Mouse (Mus musculus) forebrain, postnatal 0 days (tissue): ENCODE data around the gene Gm3854. TPM values are rescaled to one million over a fixed set of nuclear protein-coding genes. Genes with fewer than 3 reads are reported as not detected.
"Not testable (repeated sequence)": the region's sequence is repeated elsewhere in the genome, so short reads cannot be mapped to it uniquely, and the experiment has no call there.

Source experiments
- ATAC-seq: fragments of 200-750 bp; cut with Nextera tagmentation; 2 replicates; pipeline ENCODE4 v1.8.0; 2017; ENCODE audit warnings: mild to moderate bottlenecking, moderate library complexity
- DNase-seq: peaks from one replicate; pipeline ENCODE4 v3.0.0-alpha.2; 2015
- H3K27ac ChIP-seq: fragments of 300-500 bp; sonication (generic); 2 replicates; pipeline ENCODE4 v1.5.1; 2014; ENCODE audit warnings: low read depth, mild to moderate bottlenecking, antibody characterized with exemption, low read length, moderate library complexity, mixed read lengths
- H3K27me3 ChIP-seq: fragments of 300-500 bp; sonication (generic); 2 replicates; pipeline ENCODE4 v1.6.1; 2014; ENCODE audit warnings: mild to moderate bottlenecking, low read length, mixed read lengths; ENCODE audit not compliant: insufficient read depth
- H3K36me3 ChIP-seq: fragments of 300-500 bp; sonication (generic); 2 replicates; pipeline ENCODE4 v1.6.1; 2014; ENCODE audit warnings: mild to moderate bottlenecking, moderate library complexity; ENCODE audit not compliant: insufficient read depth
- H3K4me1 ChIP-seq: fragments of 300-500 bp; sonication (generic); 2 replicates; pipeline ENCODE4 v1.6.1; 2014; ENCODE audit warnings: antibody characterized with exemption; ENCODE audit not compliant: insufficient read depth
- H3K4me2 ChIP-seq: fragments of 300-500 bp; sonication (generic); 2 replicates; pipeline ENCODE4 v1.6.1; 2014; ENCODE audit warnings: low read depth, mild to moderate bottlenecking, moderate library complexity
- H3K4me3 ChIP-seq: fragments of 300-500 bp; sonication (generic); 2 replicates; pipeline ENCODE4 v1.5.1; 2014; ENCODE audit warnings: low read depth, low read length, mixed read lengths
- H3K9ac ChIP-seq: fragments of 300-500 bp; sonication (generic); 2 replicates; pipeline ENCODE4 v1.6.1; 2014; ENCODE audit warnings: mild to moderate bottlenecking
- H3K9me3 ChIP-seq: fragments of 300-500 bp; sonication (generic); 2 replicates; pipeline ENCODE4 v1.6.1; 2016; ENCODE audit warnings: low read length
- CTCF ChIP-seq: sonication (generic); IDR thresholded peaks from 2 replicates; pipeline ENCODE4 v1.5.1; 2016; ENCODE audit warnings: antibody characterized with exemption, control low read depth, low read depth
- WGBS: fragments of 180-500 bp; shearing (Covaris S2); extraction: QIAGEN DNeasy Blood & Tissue Kit; methylation state at CpG from one replicate; pipeline ENCODE4 v1.1.7; 2014; 5-methylcytosine and 5-hydroxymethylcytosine counted together
- polyA plus RNA-seq: library from polyadenylated mRNA; unstranded; fragments of >200 nt; fragmentation: Nextera tagmentation; extraction: Ambion mirVana; gene quantifications from 2 replicates; pipeline ENCODE4 v1.2.1, GENCODE M21; 2015
- total RNA-seq: library from RNA; depleted of rRNA; stranded (reverse); fragments of >200 nt; gene quantifications from 2 replicates; pipeline ENCODE4 v1.2.3, GENCODE M21; 2014

The Gm3854 gene
- total and polyA plus RNA-seq, 2 experiments from 2014 or later: 4.6 to 7.8 TPM

DNA sequence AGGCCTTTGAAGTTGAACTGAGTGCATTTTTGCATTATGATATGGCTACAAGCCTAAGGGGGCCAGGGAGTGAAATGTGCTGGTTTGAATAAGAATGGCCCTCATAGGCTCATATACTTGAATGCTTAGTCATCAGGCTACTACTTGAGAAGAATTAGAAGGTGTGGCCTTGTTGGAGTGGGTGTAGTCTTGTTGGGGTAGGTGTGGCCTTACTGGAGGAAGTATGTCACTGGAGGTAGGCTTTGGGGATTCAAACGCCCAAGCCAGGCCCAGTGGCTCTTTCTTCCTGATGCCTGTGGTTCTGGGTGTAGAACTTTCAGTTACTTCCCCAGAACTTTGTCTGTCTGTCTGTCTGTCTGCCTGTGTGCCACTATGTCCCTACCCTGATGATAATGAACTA lies 21.2 kb downstream of the Gm3854 start:
- WGBS: 79% methylated on average over 1 of the region's 1 CpGs
- DNase-seq (no peak), ATAC-seq (no peak)
- H3K9ac ChIP-seq: no peak overlapping the region
- no peak overlapping the region for H3K4me2 ChIP-seq
- no peaks in the 10 kb centered on the region for H3K9me3 ChIP-seq
- H3K4me3 ChIP-seq: no peak overlapping the region
- no peaks in the 10 kb centered on the region for H3K27me3 ChIP-seq
- no peak overlapping the region for H3K27ac ChIP-seq
- peaks cover 4% of the 10 kb centered on the region; the same call in 1 of the 2 replicates for H3K4me1 ChIP-seq
- H3K36me3 ChIP-seq: no peaks in the 10 kb centered on the region
- no peak for TF ChIP-seq CTCF

DNA sequence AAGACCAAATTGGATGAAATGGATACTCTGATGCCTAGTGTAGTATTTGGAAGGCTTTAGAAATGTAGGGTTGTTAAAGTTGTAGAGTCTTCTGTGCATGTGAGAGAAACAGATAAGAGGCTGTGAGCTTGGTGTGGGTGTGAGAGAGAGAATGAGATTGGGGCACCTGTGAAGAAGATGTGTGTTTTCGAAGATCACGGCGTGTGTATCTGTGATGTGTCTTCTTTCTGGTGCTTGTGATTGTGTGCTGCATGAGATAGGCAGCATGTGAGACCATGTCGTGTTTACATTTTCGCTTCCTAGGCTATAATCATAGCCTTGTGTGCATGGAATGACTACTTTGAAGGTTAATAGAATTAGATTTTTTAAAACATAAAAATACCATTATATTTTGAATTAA lies 23.6 kb downstream of the Gm3854 start:
- Histone ChIP-seq H3K4me2 (no peak overlapping the region), H3K9ac (no peak overlapping the region), H3K4me1 (peaks cover 4% of the 10 kb centered on the region; the same call in 1 of the 2 replicates), H3K27me3 (no peaks in the 10 kb centered on the region), H3K27ac (no peak overlapping the region), H3K36me3 (0 out of 2 replicates have a peak, but pooled peaks cover 4% of the 10 kb centered on the region), H3K9me3 (no peaks in the 10 kb centered on the region), H3K4me3 (no peak overlapping the region)
- DNase-seq (no peak), ATAC-seq (no peak)
- 90% methylated on average over 5 of the region's 5 CpGs for WGBS
- TF ChIP-seq CTCF: no peak

DNA sequence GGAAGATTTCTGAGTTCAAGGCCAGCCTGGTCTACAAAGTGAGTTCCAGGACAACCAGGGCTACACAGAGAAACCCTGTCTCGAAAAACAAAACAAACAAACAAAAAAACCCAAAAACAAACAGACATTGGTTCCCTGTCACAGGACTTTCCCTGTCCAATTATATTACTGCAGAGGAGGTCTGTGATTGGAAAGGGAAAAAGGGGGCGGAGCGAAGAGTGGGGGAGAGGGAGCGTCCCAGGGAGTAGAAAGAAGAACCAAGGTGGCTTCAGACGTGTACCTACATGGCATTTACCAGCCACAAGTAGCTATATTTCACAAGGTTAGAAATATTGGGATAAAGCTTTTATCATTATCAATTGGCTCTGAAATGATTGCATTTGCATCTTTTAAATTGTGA lies 24.6 kb downstream of the Gm3854 start:
- not testable (repeated sequence) for DNase-seq, H3K4me2 ChIP-seq, ATAC-seq

DNA sequence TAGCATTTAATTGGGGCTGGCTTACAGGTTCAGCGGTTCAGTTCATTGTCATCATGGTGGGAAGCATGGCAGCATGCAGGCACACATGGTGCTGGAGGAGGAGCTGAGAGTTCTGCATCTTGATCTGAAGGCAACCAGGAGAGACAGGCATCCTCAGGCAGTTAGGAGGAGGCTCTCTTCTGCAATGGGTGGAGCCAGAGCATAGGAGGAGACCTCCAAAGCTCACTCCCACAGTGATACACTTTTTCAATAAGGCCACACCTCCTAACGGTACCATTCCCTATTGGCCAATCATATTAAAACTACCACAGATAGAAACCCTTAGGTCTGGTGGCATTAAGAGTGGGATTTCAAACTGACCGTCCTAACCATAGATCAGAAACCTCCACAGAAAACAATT lies 25.9 kb downstream of the Gm3854 start:
- peaks cover 7% of the 10 kb centered on the region; the same call in 1 of the 2 replicates for H3K36me3 ChIP-seq
- H3K27me3 ChIP-seq: no peaks in the 10 kb centered on the region
- 79% methylated on average over 3 of the region's 3 CpGs for WGBS
- no peak overlapping the region for H3K9ac ChIP-seq
- H3K4me2 ChIP-seq: no peak overlapping the region
- no peaks in the 10 kb centered on the region for H3K9me3 ChIP-seq
- H3K4me3 ChIP-seq: no peak overlapping the region
- H3K4me1 ChIP-seq: no peaks in the 10 kb centered on the region
- no peak for ATAC-seq
- DNase-seq: no peak
- no peak for TF ChIP-seq CTCF
- H3K27ac ChIP-seq: no peak overlapping the region

More for the DNA sequence above, 24.6 kb downstream of the Gm3854 start:
- H3K4me3 ChIP-seq, H3K27me3 ChIP-seq, H3K9me3 ChIP-seq, H3K27ac ChIP-seq, H3K4me1 ChIP-seq, H3K36me3 ChIP-seq, H3K9ac ChIP-seq: not testable (repeated sequence)
- 86% methylated on average over 5 of the region's 5 CpGs for WGBS

DNA sequence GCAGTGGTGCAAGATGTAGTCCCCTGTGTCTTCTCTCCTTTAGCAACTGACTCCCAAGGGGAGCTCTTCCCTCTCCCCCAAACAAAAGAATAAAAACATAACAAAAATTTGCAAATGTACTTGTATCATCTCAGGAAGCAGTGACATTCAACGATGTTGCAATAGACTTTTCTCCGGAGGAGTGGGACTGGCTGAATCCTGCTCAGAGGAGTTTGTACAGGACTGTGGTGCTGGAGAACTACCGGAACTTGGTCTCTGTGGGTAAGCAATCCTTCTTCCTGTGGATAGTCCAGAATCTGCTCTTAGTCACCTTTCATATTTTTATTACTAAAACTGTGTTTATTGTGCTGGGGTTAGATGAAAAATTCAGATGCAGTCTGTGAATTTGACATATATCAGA lies 29.4 kb downstream of the Gm3854 start:
- WGBS: 92% methylated on average over 3 of the region's 3 CpGs
- DNase-seq: no peak
- no peak for TF ChIP-seq CTCF
- Histone ChIP-seq H3K4me1 (no peaks in the 10 kb centered on the region), H3K4me2 (no peak overlapping the region), H3K9ac (no peak overlapping the region), H3K4me3 (no peak overlapping the region), H3K9me3 (no peaks in the 10 kb centered on the region), H3K27me3 (no peaks in the 10 kb centered on the region), H3K27ac (no peak overlapping the region), H3K36me3 (peaks cover 7% of the 10 kb centered on the region; the same call in 1 of the 2 replicates)
- no peak for ATAC-seq

DNA sequence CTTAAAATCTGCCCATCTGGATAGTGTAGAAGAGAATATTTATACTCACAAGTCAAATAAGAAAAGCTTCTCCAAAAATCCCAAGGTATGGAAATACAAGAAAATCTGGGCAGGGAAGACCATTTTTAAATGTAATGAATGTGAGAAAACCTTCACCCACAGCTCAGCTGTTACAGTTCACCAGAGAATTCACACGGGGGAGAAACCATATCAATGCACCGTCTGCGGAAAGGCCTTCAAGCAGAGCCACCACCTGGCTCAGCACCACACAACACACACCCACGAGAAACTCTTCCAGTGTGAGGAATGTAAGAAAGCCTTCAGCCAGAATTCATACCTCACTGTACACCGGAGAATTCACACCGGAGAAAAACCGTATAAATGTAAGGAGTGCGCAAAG lies 34.9 kb downstream of the Gm3854 start:
- no peak for TF ChIP-seq CTCF
- Histone ChIP-seq H3K27ac (no peak overlapping the region), H3K27me3 (no peaks in the 10 kb centered on the region), H3K9ac (no peak overlapping the region), H3K4me1 (peaks cover 1% of the 10 kb centered on the region; the same call in 1 of the 2 replicates), H3K9me3 (no peaks in the 10 kb centered on the region), H3K4me2 (no peak overlapping the region), H3K4me3 (no peak overlapping the region), H3K36me3 (peaks cover 10% of the 10 kb centered on the region)
- DNase-seq: no peak
- no peak for ATAC-seq
- WGBS: 88% methylated on average over 8 of the region's 8 CpGs

DNA sequence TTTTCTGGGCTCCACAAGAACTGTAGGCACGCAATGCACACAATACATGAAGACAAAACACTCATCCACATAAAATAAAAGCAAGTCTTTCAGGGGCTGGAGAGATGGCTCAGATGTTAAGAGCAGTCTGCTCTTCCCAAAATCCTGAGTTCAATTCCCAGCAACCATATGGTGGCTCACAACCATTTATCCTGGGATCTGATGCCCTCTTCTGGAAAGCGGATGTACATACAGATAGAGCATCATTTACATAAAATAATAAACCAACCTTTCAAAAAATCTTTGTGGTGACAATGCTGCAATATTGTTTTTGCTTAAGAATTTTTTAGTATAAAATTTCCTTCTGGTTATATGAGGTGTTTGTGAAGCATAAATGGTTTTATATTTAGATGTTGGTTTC lies 37.9 kb downstream of the Gm3854 start:
- DNase-seq: no peak
- no peak overlapping the region for H3K4me3 ChIP-seq
- H3K27ac ChIP-seq: no peak overlapping the region
- no peak overlapping the region for H3K4me2 ChIP-seq
- 88% methylated on average over 2 of the region's 2 CpGs for WGBS
- no peak overlapping the region for H3K9ac ChIP-seq
- no peaks in the 10 kb centered on the region for H3K27me3 ChIP-seq
- H3K36me3 ChIP-seq: peaks cover 14% of the 10 kb centered on the region
- no peaks in the 10 kb centered on the region for H3K9me3 ChIP-seq
- H3K4me1 ChIP-seq: peaks cover 13% of the 10 kb centered on the region
- no peak for ATAC-seq
- no peak for TF ChIP-seq CTCF

DNA sequence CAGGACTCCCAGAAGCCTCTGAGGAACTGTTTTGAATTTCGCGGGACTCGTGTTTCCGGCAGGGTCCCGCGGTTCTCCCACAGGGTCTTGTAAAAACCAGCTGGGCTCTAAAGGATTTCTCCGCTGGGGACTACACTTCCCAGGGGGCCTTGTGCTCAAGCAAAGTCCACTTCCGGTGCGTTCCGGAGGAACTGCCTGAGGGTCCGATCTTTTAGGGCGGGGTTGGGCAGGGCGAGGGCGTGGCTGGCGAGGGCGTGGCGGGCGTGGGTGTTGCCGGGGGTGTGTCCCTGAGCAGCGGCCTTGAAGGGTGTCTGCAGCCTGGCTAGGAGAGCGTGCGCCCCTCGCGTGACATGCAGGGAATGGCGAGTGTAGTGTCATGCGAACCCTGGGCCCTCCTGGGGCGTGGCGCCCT lies 39.5 kb downstream of the Gm3854 start, which contains the start of gene Zfp28:
Zfp28 (plus strand) TSS at position 252 of the 412 bp plus-strand sequence.
- peak; percentile 57 for TF ChIP-seq CTCF
- peak; percentile 94 for DNase-seq
- peak within 1 kb of the TSS; percentile 73 for H3K4me3 ChIP-seq
- H3K27me3 ChIP-seq: no peaks in the 10 kb centered on the region
- peak within 1 kb of the TSS; percentile 88 for H3K4me2 ChIP-seq
- ATAC-seq: peak; percentile 97
- no peaks in the 10 kb centered on the region for H3K9me3 ChIP-seq
- WGBS: under 1% methylated on average over 28 of the region's 28 CpGs
- H3K27ac ChIP-seq: peak within 1 kb of the TSS; percentile 45; the same call in 1 of the 2 replicates
- H3K36me3 ChIP-seq: peaks cover 14% of the 10 kb centered on the region
- peak within 1 kb of the TSS; percentile 87 for H3K9ac ChIP-seq
- H3K4me1 ChIP-seq: peaks cover 13% of the 10 kb centered on the region
